Mouse (Mus musculus): ENCODE data around the gene Lrba.
A peak's percentile ranks its signal among the peaks of the same experiment; 100 is the strongest.

Gene Lrba

GRCm38 (mm10) chr3:86500586-86500985 lies 276.1 kb downstream of the Lrba start:
- no peak for DNase-seq (ENCODE audit: low spot score in 2 of 2)

DNA sequence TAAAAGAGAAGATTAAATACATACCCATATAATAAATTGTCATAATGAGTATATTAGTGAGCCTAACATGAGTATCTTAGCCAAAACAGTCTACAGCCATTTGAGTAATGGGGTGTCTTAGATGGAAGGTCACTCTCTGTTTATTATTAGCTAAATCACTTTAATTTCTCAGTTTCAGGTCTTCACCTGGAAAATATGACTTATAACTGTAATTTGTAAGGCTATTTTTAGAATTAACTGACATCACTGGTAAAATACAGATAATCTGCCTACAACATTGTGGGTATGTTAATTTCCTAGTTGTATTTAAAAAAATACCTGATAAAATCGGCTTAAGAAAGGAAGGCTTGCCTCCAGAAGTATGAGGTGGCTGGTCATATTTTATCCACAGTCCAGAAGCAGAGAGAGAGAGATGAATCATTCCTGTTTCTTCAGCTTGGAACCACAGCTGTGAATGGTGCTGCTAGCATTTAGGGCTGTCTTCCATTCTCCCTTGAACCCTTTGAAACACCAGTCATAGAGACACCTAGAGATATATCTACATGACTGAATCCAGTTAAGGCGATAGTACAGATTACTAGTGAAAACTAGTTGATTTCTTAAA lies 294.1 kb downstream of the Lrba start:
- no peak for DNase-seq (ENCODE audit: low spot score in 2 of 2)

DNA sequence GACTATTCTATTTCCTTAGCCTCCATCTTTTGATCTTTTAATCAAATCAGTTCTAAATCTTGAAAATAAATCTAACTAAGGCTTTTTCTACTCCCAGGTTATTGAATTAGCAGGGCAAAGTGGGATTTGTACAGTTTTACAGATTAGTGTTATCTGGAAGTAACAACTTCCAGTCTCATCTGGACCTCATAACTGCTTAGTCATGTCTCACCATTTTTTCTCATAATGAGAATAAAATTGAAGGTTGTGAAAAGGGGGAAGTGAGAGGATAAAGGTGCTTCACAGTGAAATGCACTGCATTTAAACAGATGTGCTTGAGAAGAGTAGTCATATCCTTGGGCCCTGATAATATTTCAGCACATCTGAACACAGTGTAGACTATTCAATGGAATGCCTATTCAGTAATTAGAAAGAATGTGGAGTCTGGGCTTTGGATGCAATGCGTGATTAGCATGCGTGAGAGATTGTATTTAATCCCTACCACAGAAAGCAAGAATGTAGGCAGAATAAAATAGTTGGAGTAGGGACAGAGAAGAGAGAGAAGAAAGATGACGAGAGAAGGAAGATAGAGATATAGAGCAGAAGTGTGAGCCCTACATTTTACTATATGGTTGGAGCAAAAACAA lies 298.5 kb downstream of the Lrba start:
- DNase-seq (ENCODE audit: low spot score in 2 of 2) = no peak

- no peak for DNase-seq (ENCODE audit: low spot score in 2 of 2)
These were observed 307.2 kb downstream of the Lrba start for GRCm38 (mm10) chr3:86531531-86532269.

- DNase-seq (ENCODE audit: low spot score in 2 of 2) = no peak
These were observed 312.3 kb downstream of the Lrba start for GRCm38 (mm10) chr3:86536751-86537150.

DNA sequence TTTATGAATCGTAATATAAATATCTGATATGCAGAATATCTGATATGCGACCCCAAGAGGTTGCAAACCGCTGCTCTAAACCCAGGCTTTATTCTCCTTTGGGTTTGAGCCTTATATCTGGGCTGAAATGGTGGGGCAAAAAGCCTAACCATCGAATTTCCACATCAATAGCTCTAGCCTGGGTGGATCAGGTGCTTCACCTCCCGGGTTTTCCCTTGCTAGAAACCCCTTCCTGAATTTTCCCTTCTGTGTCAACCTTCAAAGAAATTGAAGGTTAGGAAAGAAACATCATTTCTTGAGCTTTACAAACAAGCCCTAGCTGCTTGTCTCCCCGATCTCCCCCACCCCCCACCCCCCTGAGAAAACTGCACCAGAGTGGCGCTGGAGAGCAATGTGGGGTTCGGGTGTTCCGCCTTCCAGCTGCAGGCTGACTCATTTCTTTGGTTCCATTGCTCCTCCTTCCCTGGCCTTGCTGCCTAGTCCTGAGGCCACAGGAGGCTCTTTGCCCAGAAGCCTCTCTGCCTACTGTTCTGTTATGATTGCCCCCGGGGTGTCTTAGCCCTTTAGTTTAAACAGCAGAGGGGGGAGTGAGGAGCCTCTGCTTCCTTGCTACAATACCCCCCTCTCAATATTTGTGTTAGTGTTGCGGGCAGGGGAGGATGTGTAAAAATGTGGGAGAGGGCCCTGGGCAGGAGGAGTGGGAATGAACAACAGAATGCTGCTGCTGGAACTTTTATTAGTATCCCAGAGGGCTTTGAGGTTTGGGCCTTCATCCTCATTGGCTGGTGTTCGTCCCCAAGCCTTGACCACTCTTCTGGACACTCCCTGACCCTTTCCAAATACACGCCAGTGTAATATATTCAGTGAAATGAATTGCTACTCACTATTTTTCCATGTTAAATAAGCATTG lies 314.4 kb downstream of the Lrba start:
- DNase-seq (ENCODE audit: low spot score in 2 of 2) = no peak

DNA sequence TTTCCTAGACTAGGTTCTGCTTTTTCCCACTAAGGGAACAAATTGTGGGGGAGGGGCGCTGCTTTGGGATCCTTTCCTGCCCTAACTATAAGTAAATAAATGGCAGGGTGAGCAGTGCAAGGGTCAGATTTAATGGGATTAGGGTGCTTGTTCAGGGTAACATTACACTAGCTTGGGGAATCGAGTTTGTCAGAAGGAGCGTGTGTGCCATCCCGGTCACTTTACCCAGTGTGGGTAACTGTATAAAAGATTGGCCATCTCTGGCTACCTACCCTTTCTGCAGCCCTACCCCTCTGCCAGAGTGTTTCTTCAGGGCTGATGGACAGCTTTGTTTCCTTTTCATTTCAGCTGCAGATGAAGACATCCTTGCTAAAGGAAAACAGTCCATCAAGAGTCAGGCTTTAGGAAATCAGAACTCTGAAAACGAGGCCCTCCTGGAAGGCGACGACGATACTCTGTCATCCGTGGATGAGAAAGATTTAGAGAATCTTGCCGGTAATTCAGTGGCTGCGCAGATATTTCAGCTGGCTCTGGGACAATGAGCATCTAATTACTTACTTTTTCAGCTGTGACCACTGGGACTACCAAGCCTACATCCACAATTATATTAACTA lies 315.2 kb downstream of the Lrba start:
- no peak for DNase-seq (ENCODE audit: low spot score in 2 of 2)

- no peak for DNase-seq (ENCODE audit: low spot score in 2 of 2)
These were observed 316.7 kb downstream of the Lrba start for GRCm38 (mm10) chr3:86541074-86541614.

GRCm38 (mm10) chr3:86541863-86542397 lies 317.4 kb downstream of the Lrba start:
- no peak for DNase-seq (ENCODE audit: low spot score in 2 of 2)

GRCm38 (mm10) chr3:86544785-86545184 lies 320.3 kb downstream of the Lrba start:
- DNase-seq (ENCODE audit: low spot score in 2 of 2) = no peak

DNA sequence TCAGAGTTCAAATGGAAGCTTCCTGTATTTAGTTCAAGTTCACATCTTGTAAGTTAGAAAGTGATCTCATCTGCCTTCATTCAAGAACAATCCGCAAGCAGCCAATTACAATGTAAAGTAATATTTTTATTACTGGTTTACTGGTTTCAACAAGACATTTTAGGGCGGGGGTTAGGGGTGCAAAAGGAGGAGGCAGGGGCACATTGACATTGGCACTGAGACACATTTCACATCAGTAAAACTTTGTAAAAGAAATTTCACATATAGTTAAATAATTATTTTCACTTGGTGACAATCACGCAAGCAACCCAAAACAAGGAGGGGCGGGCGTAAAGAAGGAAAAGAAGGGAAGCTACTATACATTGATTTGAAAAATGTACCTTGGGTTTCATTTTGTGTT lies 321.5 kb downstream of the Lrba start:
- no peak for DNase-seq (ENCODE audit: low spot score in 2 of 2)

GRCm38 (mm10) chr3:86546471-86547250 lies 322.2 kb downstream of the Lrba start:
- peak in 1 of 2 experiments; percentile 39 for DNase-seq (ENCODE audit: low spot score in 2 of 2)

DNA sequence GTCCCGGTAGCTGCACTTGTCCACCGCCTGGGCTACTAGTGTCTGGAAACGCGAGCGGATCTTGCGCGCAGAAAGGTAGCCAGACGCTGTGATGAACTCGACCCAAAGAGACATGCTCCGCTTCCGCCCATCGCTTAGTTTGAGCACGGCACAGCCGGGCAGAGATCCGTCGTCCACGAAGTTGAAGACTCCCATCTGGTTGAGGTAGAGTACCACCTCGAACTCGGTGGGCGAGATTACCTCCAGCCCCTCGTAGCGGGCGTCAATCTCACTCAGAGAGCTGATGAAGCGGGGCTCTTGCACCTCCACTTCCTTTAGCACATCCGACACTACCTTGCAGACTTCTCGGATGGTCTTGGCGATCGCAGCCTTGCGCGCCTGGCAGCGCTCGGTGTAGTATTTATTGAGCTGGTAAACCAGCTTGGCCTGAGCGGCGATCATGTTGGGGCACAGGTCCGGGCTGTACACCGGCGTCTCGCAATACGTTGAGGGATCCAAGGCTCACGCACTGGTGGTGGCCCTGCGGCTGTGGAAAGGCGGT lies 322.8 kb downstream of the Lrba start:
- DNase-seq (ENCODE audit: low spot score in 2 of 2) = no peak

DNA sequence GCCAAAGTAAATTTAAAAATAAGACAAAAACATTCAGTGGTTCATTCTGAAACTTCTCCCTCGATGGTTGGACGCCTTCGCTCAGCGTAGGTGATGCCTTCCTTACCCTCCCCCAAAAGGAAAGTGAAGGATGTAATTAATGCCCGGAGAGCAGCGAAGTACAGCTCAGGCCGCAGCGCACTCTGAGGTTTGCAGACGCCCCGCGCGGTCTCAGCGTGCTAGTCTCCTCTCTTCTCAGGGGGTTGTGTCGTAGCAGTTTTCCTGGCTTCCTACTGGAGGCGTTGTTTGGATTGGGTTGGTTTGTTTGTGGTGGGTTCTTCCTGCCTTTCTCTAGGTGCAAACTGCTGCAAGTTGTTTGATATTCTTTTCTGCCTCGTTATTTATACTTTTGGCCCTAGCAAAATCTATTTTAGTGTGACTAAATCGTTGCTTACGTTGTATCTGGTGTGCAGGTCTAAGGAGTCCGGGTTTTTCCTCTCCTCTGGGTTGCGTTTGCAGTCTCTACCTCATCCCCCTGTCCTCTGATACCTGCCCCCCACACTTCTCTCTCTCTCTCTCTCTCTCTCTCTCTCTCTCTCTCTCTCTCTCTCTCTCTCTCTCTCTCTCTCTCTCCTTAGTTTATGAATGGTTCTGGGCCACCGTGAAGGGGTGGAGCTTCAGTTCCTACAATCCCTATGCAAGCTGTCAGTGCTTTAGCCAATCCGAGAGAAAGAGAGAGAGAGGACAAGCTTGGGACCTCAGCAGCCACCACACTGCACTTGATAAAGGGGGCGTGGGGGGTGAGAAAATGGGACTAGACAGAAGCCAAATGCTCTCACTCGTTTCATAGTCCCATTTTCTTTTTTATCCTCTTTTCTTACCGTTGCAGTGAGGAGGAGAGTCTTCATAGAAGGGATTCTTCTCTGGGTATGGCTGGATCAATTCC lies 323.9 kb downstream of the Lrba start, which contains the start of gene Mab21l2:
Gene Mab21l2, minus strand, starts transcription at position 539 of the 925 bp plus-strand sequence.
- no peak for DNase-seq (ENCODE audit: low spot score in 2 of 2)

GRCm38 (mm10) chr3:86550301-86551010 lies 326.0 kb downstream of the Lrba start:
- no peak for DNase-seq (ENCODE audit: low spot score in 2 of 2)

DNA sequence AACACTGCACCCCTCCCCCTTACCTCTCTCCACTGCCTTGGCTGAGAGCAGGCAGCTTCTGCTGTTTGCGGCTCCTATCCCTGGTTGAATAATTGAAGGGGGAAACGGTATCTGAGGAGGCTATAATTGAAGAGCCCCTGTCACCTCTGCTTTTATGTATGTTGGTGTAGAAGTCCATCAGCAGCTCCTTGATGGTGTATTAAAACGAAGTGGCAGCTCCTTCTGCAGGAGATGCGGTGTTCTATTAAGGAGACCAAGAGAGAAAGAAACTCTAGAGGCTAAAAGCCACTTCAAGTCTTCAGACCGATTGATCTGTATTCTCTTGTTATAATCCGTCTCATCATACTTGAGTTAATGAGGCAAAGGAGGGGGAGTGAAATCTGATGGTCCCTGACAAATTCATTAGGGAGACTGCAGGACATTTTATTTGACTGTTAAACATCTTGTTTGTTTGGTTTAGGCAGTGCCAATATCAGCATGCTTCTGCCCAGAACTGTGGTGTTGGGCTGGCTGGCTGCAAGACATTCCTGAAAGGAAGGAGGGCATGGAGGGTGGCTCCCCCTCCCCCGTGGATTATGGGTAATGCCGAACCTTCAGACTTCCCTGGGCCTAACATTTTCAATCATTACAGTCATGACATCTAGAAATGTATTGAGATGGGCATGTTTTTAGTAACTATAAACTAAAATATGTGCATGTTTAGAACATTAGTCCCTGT lies 326.7 kb downstream of the Lrba start:
- DNase-seq (ENCODE audit: low spot score in 2 of 2) = no peak

- no peak for DNase-seq (ENCODE audit: low spot score in 2 of 2)
These were observed 327.7 kb downstream of the Lrba start for GRCm38 (mm10) chr3:86552170-86552569.
